Mouse (Mus musculus): Measurements from ENCODE around the gene Tas2r134. TPM values are rescaled to one million over a fixed set of nuclear protein-coding genes. Genes with fewer than 3 reads are reported as not detected.
A peak's percentile ranks its signal among the peaks of the same experiment; 100 is the strongest.

Gene Tas2r134
- not detected in 2 replicates for total RNA-seq (2014; rRNA removed)
- not detected in 2 replicates for polyA plus RNA-seq (2012; rRNA removed)

DNA sequence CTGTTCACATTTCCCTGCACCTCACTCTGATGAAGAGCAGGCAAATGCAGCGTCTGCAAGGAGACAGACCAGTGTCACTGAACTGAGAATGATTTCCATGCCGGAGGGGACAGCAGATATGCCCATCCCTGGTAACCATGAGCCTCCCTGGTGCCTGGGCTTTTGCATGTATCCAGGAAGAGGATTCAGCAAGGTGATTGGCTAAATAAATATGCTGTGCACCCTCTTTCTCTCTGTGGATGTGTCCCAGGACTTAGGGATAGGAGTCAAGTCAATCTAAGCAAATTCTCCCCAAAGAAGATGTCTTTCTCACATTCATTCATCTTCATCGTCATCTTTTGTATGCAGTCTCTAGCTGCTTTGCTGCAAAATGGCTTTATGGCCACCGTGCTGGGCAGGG lies at the start of gene Tas2r134:
TSS of gene Tas2r134 (plus strand) at position 301 of the 400 bp plus-strand sequence.
- no peak for DNase-seq (ENCODE audit: extremely low read depth, low read depth, low spot score)
- 88% methylated on average over 4 of the region's 4 CpGs for WGBS
- H3K4me1 ChIP-seq (ENCODE audit: control insufficient read depth, insufficient read depth, low read length), result no peaks in the 10 kb centered on the region; the same call in 1 of the 2 replicates
- H3K79me2 ChIP-seq (ENCODE audit: control insufficient read depth, insufficient read depth, low read length), result no peaks in the 10 kb centered on the region
- no peaks in the 10 kb centered on the region for H3K36me3 ChIP-seq (ENCODE audit: control insufficient read depth, insufficient read depth, low read length)
- TF ChIP-seq POLR2A (IDR thresholded peaks at IDR 0.05; ENCODE audit: extremely low read depth, insufficient read depth, low read length), result no peak
- TF ChIP-seq CTCF (IDR thresholded peaks at IDR 0.05; ENCODE audit: low read depth, low read length), result no peak
- no peak within 1 kb of the TSS for H3K9ac ChIP-seq (ENCODE audit: low read depth, low read length)
- no peak within 1 kb of the TSS for H3K27ac ChIP-seq (replicated peaks; ENCODE audit: insufficient read depth, low read depth, low read length)
- H3K4me3 ChIP-seq (ENCODE audit: insufficient read depth, low read depth, low read length), result no peak within 1 kb of the TSS
- no peaks in the 10 kb centered on the region for H3K27me3 ChIP-seq (ENCODE audit: control insufficient read depth, insufficient read depth, low read length)

DNA sequence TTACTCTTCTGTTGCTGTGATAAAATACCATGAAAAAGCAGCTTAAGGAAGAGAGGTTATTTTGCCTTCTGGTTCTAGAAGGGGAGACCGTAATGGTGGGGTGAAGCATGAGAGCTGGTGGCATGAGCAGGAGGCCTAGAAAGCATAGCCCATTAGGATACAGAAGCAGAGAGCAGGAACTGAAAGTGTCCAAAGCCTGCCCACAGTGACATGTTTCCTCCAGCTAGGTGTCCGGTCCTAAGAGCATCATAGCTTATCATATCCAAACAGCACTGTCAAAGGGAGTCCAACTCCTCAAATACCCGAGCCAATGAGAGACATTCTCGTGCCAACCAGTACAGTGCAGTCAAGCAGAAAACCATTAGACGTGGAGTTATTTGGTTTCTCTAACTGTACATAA lies 47.5 kb upstream of the Tas2r134 start:
- H3K79me2 ChIP-seq (ENCODE audit: control insufficient read depth, insufficient read depth, low read length), result no peaks in the 10 kb centered on the region
- no peak for DNase-seq (ENCODE audit: extremely low read depth, low read depth, low spot score)
- no peak overlapping the region for H3K9ac ChIP-seq (ENCODE audit: low read depth, low read length)
- H3K36me3 ChIP-seq (ENCODE audit: control insufficient read depth, insufficient read depth, low read length), result no peaks in the 10 kb centered on the region
- no peaks in the 10 kb centered on the region for H3K27me3 ChIP-seq (ENCODE audit: control insufficient read depth, insufficient read depth, low read length)
- no peak overlapping the region for H3K4me3 ChIP-seq (ENCODE audit: insufficient read depth, low read depth, low read length)
- WGBS, result 77% methylated on average over 5 of the region's 5 CpGs
- no peak overlapping the region for H3K27ac ChIP-seq (replicated peaks; ENCODE audit: insufficient read depth, low read depth, low read length)
- no peaks in the 10 kb centered on the region for H3K4me1 ChIP-seq (ENCODE audit: control insufficient read depth, insufficient read depth, low read length)
- TF ChIP-seq CTCF (IDR thresholded peaks at IDR 0.05; ENCODE audit: low read depth, low read length), result no peak
- TF ChIP-seq POLR2A (IDR thresholded peaks at IDR 0.05; ENCODE audit: extremely low read depth, insufficient read depth, low read length), result no peak

DNA sequence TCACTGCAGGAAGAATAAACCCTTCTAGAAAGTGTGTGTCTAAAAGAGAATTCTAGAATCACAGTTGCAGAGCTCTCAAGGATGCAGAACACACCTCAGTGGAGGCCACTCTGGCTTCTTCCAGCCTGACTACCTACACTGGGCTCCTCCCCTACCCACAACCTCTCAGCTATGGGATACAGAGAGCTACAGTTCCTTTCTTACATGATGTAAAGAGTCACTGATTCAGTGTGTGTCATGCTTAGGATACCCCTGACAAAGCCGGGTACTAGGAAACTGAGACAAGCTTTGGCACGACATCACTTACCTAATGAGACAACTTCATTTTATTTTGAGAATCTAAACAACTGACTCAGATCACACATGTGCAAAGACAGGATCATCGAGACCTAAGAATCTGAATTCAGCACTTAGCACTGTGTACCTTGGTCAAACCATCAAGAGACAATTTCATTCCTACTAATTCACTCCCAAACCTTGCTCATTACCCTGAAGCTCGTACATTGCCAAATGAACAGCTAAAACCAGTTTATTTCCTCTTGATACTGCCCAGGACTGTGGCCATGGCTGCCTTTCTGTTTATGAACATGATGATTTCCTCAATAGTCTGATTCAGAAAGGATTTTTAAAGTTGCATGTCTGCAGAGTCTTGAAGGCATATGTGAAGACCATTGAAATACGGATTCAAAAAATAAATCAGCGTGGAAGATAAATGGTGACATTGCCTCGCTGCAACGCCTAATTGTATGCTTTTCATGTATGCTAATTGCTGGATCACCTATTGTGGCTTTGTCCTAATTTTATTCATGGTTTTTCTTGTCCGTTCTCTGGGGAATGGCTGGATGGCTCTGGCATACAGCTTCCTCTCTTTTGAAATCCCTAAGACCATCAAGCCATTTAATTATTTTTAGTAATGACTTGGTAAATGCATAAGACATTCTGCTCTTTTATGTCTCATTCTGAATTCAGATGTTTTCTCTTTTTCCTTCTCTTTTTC lies 43.0 kb upstream of the Tas2r134 start:
- no peak overlapping the region for H3K9ac ChIP-seq (ENCODE audit: low read depth, low read length)

DNA sequence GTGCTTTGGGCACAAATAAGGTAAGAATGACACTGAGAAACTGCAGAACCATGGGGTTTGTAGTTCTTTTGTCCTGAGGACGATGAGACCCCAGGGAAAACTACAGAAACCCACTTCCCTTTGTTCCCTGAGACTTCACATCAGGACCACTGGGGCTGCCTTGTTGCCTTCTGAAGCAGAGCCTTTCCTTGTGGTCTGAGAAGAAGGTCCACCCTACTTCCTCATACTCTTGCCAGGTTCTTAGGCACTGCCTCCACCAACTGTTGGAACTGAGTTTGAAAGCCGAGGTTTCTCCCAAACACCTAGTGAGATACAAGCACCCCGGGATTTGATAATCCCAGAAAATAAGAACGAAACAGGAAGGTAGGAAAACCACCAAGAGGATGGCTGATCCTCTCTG lies 39.0 kb upstream of the Tas2r134 start:
- DNase-seq (ENCODE audit: extremely low read depth, low read depth, low spot score), result no peak
- Histone ChIP-seq H3K4me3 (ENCODE audit: insufficient read depth, low read depth, low read length) (no peak overlapping the region), H3K79me2 (ENCODE audit: control insufficient read depth, insufficient read depth, low read length) (no peaks in the 10 kb centered on the region), H3K27me3 (ENCODE audit: control insufficient read depth, insufficient read depth, low read length) (no peaks in the 10 kb centered on the region), H3K4me1 (ENCODE audit: control insufficient read depth, insufficient read depth, low read length) (no peaks in the 10 kb centered on the region), H3K9ac (ENCODE audit: low read depth, low read length) (no peak overlapping the region), H3K36me3 (ENCODE audit: control insufficient read depth, insufficient read depth, low read length) (no peaks in the 10 kb centered on the region), H3K27ac (replicated peaks; ENCODE audit: insufficient read depth, low read depth, low read length) (no peak overlapping the region)
- 75% methylated on average over 4 of the region's 4 CpGs for WGBS
- TF ChIP-seq POLR2A (IDR thresholded peaks at IDR 0.05; ENCODE audit: extremely low read depth, insufficient read depth, low read length) (no peak), CTCF (IDR thresholded peaks at IDR 0.05; ENCODE audit: low read depth, low read length) (no peak)

More for the DNA sequence above, 43.0 kb upstream of the Tas2r134 start:
- Histone ChIP-seq H3K27me3 (ENCODE audit: control insufficient read depth, insufficient read depth, low read length) (no peaks in the 10 kb centered on the region), H3K36me3 (ENCODE audit: control insufficient read depth, insufficient read depth, low read length) (no peaks in the 10 kb centered on the region), H3K79me2 (ENCODE audit: control insufficient read depth, insufficient read depth, low read length) (no peaks in the 10 kb centered on the region), H3K4me3 (ENCODE audit: insufficient read depth, low read depth, low read length) (no peak overlapping the region), H3K27ac (replicated peaks; ENCODE audit: insufficient read depth, low read depth, low read length) (no peak overlapping the region), H3K4me1 (ENCODE audit: control insufficient read depth, insufficient read depth, low read length) (no peaks in the 10 kb centered on the region)
- no peak for DNase-seq (ENCODE audit: extremely low read depth, low read depth, low spot score)
- WGBS, result 91% methylated on average over 9 of the region's 9 CpGs
- no peak for TF ChIP-seq CTCF (IDR thresholded peaks at IDR 0.05; ENCODE audit: low read depth, low read length)
- TF ChIP-seq POLR2A (IDR thresholded peaks at IDR 0.05; ENCODE audit: extremely low read depth, insufficient read depth, low read length), result no peak

DNA sequence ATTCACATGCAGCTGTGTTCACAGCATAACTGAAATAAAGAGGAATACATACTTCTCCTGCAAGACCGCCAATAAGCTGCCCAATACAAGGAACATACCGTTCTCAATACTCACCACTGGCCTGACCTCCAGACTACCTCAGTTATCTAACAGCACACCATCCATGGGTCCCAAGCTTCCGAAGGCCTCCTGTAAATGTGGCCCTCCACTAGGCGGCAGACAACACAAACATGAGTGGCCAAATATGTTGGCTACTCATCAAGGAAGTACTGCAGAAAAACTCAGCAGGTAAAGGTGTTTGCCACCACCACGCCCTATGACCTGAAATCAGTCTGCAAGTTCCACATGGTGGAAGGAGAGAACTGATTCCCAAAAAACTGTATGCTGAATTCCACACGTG lies 38.4 kb upstream of the Tas2r134 start:
- H3K9ac ChIP-seq (ENCODE audit: low read depth, low read length), result no peak overlapping the region
- peak; percentile 32 for DNase-seq (ENCODE audit: extremely low read depth, low read depth, low spot score)
- H3K4me3 ChIP-seq (ENCODE audit: insufficient read depth, low read depth, low read length), result no peak overlapping the region
- no peak overlapping the region for H3K27ac ChIP-seq (replicated peaks; ENCODE audit: insufficient read depth, low read depth, low read length)
- TF ChIP-seq POLR2A (IDR thresholded peaks at IDR 0.05; ENCODE audit: extremely low read depth, insufficient read depth, low read length) (no peak), CTCF (IDR thresholded peaks at IDR 0.05; ENCODE audit: low read depth, low read length) (peak; percentile 62)
- H3K27me3 ChIP-seq (ENCODE audit: control insufficient read depth, insufficient read depth, low read length), result no peaks in the 10 kb centered on the region
- no peaks in the 10 kb centered on the region for H3K36me3 ChIP-seq (ENCODE audit: control insufficient read depth, insufficient read depth, low read length)
- WGBS, result 60% methylated on average over 6 of the region's 6 CpGs
- no peaks in the 10 kb centered on the region for H3K4me1 ChIP-seq (ENCODE audit: control insufficient read depth, insufficient read depth, low read length)
- no peaks in the 10 kb centered on the region for H3K79me2 ChIP-seq (ENCODE audit: control insufficient read depth, insufficient read depth, low read length)

DNA sequence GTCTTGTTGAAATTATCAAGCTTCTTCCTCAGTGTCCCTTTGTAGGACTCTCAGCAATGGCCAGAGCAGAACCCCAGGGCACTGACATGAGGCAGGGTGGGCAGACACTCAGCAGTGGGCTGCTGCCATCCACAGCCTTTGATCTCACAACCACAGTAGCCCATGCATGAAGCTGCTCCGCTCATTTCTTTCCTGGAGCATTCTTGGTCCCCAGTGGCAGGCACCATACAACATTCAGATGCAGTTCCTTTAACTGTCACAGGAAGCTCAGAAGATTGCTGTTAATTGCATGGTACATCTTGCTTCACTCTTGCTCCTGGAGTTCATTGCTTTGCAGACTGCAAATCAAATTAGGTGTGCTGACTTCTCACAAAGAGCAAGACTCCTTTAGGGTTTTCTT lies 37.7 kb upstream of the Tas2r134 start:
- H3K9ac ChIP-seq (ENCODE audit: low read depth, low read length), result no peak overlapping the region
- no peak for TF ChIP-seq POLR2A (IDR thresholded peaks at IDR 0.05; ENCODE audit: extremely low read depth, insufficient read depth, low read length)
- TF ChIP-seq CTCF (IDR thresholded peaks at IDR 0.05; ENCODE audit: low read depth, low read length), result no peak
- no peak overlapping the region for H3K4me3 ChIP-seq (ENCODE audit: insufficient read depth, low read depth, low read length)
- 94% methylated on average over 1 of the region's 1 CpGs for WGBS
- no peaks in the 10 kb centered on the region for H3K27me3 ChIP-seq (ENCODE audit: control insufficient read depth, insufficient read depth, low read length)
- no peak overlapping the region for H3K27ac ChIP-seq (replicated peaks; ENCODE audit: insufficient read depth, low read depth, low read length)
- H3K79me2 ChIP-seq (ENCODE audit: control insufficient read depth, insufficient read depth, low read length), result no peaks in the 10 kb centered on the region
- H3K4me1 ChIP-seq (ENCODE audit: control insufficient read depth, insufficient read depth, low read length), result no peaks in the 10 kb centered on the region
- DNase-seq (ENCODE audit: extremely low read depth, low read depth, low spot score), result no peak
- no peaks in the 10 kb centered on the region for H3K36me3 ChIP-seq (ENCODE audit: control insufficient read depth, insufficient read depth, low read length)

Data from liver, adult 2 months (tissue).